Mouse (Mus musculus) kidney, adult 2 months (tissue): ENCODE data around the gene Gpd1l. TPM values are rescaled to one million over a fixed set of nuclear protein-coding genes. Genes with fewer than 3 reads are reported as not detected.

Experiments
- DNase-seq: peaks from one replicate; pipeline ENCODE4 v3.0.0; 2021
- H3K27ac ChIP-seq: fragments of 200-500 bp; 2 replicates; pipeline ENCODE4 v1.5.1; 2012; ENCODE audit warnings: low read depth, low read length, control low read depth, inconsistent platforms; ENCODE audit not compliant: insufficient read depth
- H3K27me3 ChIP-seq: fragments of 200-500 bp; replicated peaks from 2 replicates; pipeline ENCODE4 v1.6.1; 2012; ENCODE audit warnings: mild to moderate bottlenecking, moderate library complexity, low read length, inconsistent platforms; ENCODE audit not compliant: control insufficient read depth, insufficient read depth
- H3K36me3 ChIP-seq: fragments of 200-500 bp; 2 replicates; pipeline ENCODE4 v1.6.1; 2012; ENCODE audit warnings: mild to moderate bottlenecking, moderate library complexity, low read length, inconsistent platforms; ENCODE audit not compliant: control insufficient read depth, insufficient read depth
- H3K4me1 ChIP-seq: fragments of 200-500 bp; 2 replicates; pipeline ENCODE4 v1.6.1; 2011; ENCODE audit warnings: low read length; ENCODE audit not compliant: control insufficient read depth, insufficient read depth
- H3K4me3 ChIP-seq: fragments of 200-500 bp; 2 replicates; pipeline ENCODE4 v1.5.1; 2011; ENCODE audit warnings: mild to moderate bottlenecking, low read depth, low read length, control low read depth; ENCODE audit not compliant: insufficient read depth
- CTCF ChIP-seq: fragments of 200-500 bp; conservative IDR thresholded peaks from 2 replicates; pipeline ENCODE4 v1.5.1; 2011; ENCODE audit warnings: low read depth, mild to moderate bottlenecking, control low read depth, low read length, moderate library complexity, mixed read lengths; ENCODE audit not compliant: insufficient read depth, insufficient read length
- POLR2A ChIP-seq: fragments of 200-500 bp; IDR thresholded peaks from one replicate; pipeline ENCODE4 v1.6.1; 2011; ENCODE audit warnings: low read depth, low read length, control low read depth
- WGBS: fragments of 180-500 bp; shearing (Covaris S2); methylation state at CpG from one replicate; pipeline ENCODE4 v1.1.7; 2018; 5-methylcytosine and 5-hydroxymethylcytosine counted together
- polyA plus RNA-seq: library from polyadenylated mRNA; depleted of rRNA; stranded (reverse); fragments of >200 nt; gene quantifications from 2 replicates; pipeline ENCODE4 v1.2.3, GENCODE M21; 2012

The Gpd1l gene
- polyA plus RNA-seq, 1 experiment, result 31.3 TPM

DNA sequence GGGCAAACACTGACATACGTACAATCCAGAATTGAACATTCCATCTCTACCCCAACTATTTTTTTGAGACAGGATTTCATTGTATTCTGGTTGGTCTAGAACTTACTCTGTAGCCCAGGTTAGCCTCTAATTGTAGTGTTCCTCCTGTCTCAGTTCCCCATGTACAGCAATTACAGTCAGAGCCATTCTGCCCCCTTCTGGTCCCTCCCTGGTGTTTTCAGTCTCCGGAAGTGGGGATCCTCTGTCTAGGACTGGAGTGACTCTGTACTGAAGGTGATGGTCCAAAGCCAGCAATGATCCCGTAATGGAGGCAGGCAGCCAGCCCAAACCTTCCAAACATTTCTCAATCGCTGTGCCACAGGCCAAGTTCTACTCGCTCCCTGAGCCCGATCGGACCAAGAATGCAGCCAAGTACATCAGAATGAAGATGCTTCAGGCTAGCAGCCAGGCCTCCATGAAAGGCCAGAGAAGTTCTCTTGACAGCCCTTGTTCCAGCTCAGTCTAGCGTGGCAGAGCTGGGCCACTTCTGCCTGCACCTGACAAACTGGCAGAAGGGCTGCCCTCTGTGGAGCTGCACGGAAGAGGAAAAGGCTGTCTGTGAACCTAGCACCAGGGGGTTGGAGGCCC, 3.2 kb downstream of the Gpd1l start:
- no peak for TF ChIP-seq POLR2A
- peak; percentile 30; the same call in 1 of the 2 replicates for TF ChIP-seq CTCF
- DNase-seq, result peak; percentile 94
- H3K27ac ChIP-seq, result peak overlapping the region; percentile 3; the same call in 1 of the 2 replicates
- no peaks in the 10 kb centered on the region for H3K27me3 ChIP-seq
- H3K36me3 ChIP-seq, result no peaks in the 10 kb centered on the region
- no peak overlapping the region for H3K4me3 ChIP-seq
- WGBS, result 39% methylated on average over 9 of the region's 9 CpGs
- H3K4me1 ChIP-seq, result peaks cover 20% of the 10 kb centered on the region

DNA sequence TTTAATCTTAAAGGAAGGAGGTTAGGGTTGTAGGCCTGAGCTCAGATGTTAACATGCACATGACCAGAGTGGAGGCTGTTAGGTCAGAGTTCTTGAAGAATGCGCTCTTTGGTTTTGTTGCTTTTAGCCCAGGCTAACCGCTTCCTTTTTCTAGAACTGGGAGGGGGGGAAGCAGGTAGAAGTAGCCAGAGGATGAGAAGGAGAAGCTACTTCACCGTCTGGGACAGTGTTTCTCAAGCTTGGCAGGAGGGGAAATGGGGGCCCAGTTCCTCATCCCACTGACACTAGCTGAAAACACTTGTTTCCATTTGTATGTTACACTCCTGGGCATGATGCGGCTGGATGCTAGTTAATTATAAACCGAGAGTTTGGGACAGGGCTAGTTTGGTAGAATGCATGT, 8.2 kb downstream of the Gpd1l start:
- H3K27me3 ChIP-seq, result no peaks in the 10 kb centered on the region
- H3K4me3 ChIP-seq, result no peak overlapping the region
- H3K36me3 ChIP-seq, result no peaks in the 10 kb centered on the region
- no peak for TF ChIP-seq CTCF
- TF ChIP-seq POLR2A, result no peak
- H3K4me1 ChIP-seq, result peaks cover 10% of the 10 kb centered on the region
- no peak overlapping the region for H3K27ac ChIP-seq
- DNase-seq, result peak; percentile 21
- 56% methylated on average over 5 of the region's 5 CpGs for WGBS

GRCm38 (mm10) chr9:114925039-114925438, 8.7 kb downstream of the Gpd1l start:
- no peak overlapping the region for H3K4me3 ChIP-seq

DNA sequence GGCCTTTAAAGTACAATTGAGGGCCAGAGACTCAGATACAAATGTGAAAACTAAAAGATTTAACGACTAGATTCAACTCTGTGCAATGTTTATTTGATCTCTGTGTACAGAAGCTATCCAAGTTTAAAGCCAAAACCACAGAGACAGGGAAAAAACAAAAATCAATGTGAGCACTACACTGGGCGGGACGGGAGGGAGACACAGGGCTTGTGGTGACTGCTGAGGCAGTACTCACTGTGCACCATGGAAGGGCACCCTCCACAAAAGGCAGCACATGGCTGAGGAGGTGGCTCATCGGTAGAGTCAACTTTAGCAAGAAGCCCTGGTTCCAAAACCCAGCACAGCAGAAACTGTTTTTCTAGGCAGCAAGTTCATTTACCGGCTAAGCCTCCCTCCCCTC, 9.3 kb downstream of the Gpd1l start:
- Histone ChIP-seq H3K4me1 (peaks cover 10% of the 10 kb centered on the region), H3K4me3 (no peak overlapping the region), H3K36me3 (no peaks in the 10 kb centered on the region), H3K27ac (no peak overlapping the region), H3K27me3 (no peaks in the 10 kb centered on the region)
- DNase-seq, result no peak
- TF ChIP-seq CTCF (no peak), POLR2A (no peak)
- 45% methylated on average over 5 of the region's 5 CpGs for WGBS

More at GRCm38 (mm10) chr9:114925039-114925438, 8.7 kb downstream of the Gpd1l start:
- peaks cover 10% of the 10 kb centered on the region for H3K4me1 ChIP-seq
- no peaks in the 10 kb centered on the region for H3K27me3 ChIP-seq
- no peak for TF ChIP-seq CTCF
- TF ChIP-seq POLR2A, result no peak
- no peak overlapping the region for H3K27ac ChIP-seq
- no peaks in the 10 kb centered on the region for H3K36me3 ChIP-seq
- 69% methylated on average over 10 of the region's 10 CpGs for WGBS
- DNase-seq, result no peak

DNA sequence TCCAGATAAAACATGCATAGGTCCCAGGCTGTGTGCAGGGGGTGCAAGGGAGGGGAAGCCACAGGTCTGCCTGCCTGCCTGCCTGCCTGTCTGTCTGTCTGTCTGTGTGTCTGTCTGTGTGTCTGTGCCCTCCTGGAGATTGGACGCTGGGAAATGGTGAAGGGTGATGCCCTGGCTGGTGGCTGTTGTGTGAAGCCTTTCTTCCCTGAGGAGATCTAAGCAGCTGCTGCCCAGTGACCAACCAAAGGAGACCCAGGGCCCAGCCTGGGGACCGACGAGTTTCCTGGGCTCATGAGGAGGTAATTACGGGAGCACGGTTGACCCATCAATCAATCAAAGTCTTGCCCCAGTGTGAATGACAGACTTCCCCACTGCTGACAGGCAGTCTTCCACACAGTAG, 11.6 kb downstream of the Gpd1l start:
- Histone ChIP-seq H3K27ac (no peak overlapping the region), H3K27me3 (no peaks in the 10 kb centered on the region), H3K4me3 (no peak overlapping the region), H3K36me3 (no peaks in the 10 kb centered on the region; the same call in 1 of the 2 replicates), H3K4me1 (peaks cover 10% of the 10 kb centered on the region)
- WGBS, result 74% methylated on average over 5 of the region's 5 CpGs
- TF ChIP-seq CTCF, result no peak
- no peak for TF ChIP-seq POLR2A
- no peak for DNase-seq

- Histone ChIP-seq H3K27ac (no peak overlapping the region), H3K27me3 (no peaks in the 10 kb centered on the region), H3K4me3 (no peak overlapping the region), H3K36me3 (no peaks in the 10 kb centered on the region; the same call in 1 of the 2 replicates), H3K4me1 (peaks cover 10% of the 10 kb centered on the region)
- WGBS, result 66% methylated on average over 2 of the region's 2 CpGs
- no peak for TF ChIP-seq POLR2A
- peak; percentile 63 for DNase-seq
Observed at GRCm38 (mm10) chr9:114921352-114922081, 12.3 kb downstream of the Gpd1l start.

DNA sequence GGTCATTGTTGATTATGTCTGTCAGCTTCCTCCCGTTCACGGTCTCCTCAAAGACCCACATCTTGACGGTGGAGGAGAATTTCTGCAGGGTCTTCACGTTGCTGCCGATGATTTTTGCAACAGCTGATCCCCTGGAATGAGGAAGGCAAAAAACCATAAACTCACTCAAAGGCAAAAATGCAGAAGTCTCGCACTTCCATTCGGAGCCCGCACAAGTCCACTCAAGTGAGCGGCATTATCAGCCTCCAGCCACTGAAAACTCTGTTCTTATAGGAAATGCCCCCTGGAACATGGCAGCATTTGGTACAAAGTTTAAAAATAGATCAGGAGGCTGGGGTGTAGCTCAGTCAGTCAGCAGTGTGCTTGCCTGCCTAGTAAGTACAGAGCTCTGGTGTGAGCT, 13.2 kb downstream of the Gpd1l start:
- WGBS, result 87% methylated on average over 9 of the region's 9 CpGs
- no peak for TF ChIP-seq CTCF
- TF ChIP-seq POLR2A, result no peak
- no peaks in the 10 kb centered on the region; the same call in 1 of the 2 replicates for H3K36me3 ChIP-seq
- no peak overlapping the region for H3K4me3 ChIP-seq
- no peak for DNase-seq
- H3K4me1 ChIP-seq, result peaks cover under 1% of the 10 kb centered on the region; the same call in 1 of the 2 replicates
- no peaks in the 10 kb centered on the region for H3K27me3 ChIP-seq
- no peak overlapping the region for H3K27ac ChIP-seq
